Mouse (Mus musculus): ENCODE data around the gene Gm3250. TPM values are rescaled to one million over a fixed set of nuclear protein-coding genes. Genes with fewer than 3 reads are reported as not detected.

Gm3250 gene
- polyA plus RNA-seq (2014; fragmentation: Illumina TruSeq; extraction: RNeasy Lipid Tissue Mini Kit (QIAGEN cat#74804); ENCODE audit: low read depth, low replicate concordance): not detected

GRCm38 (mm10) chr10:77782442-77782841, at the start of gene Gm3250:
Gene Gm3250 (minus strand): TSS chr10:77782542.

GRCm38 (mm10) chr10:77826951-77827350, 44.6 kb upstream of the Gm3250 start, which contains the start of gene Krtap10-4:
Gene Krtap10-4 (minus strand): TSS chr10:77827095.

GRCm38 (mm10) chr10:77814382-77814781, 32.0 kb upstream of the Gm3250 start, which contains the start of gene Gm2696:
Gene Gm2696 (plus strand): TSS chr10:77814682.

GRCm38 (mm10) chr10:77811743-77812142, 29.4 kb upstream of the Gm3250 start, which contains the start of gene Gm9507:
Gene Gm9507 (minus strand): TSS chr10:77811843.

GRCm38 (mm10) chr10:77798921-77799508, 16.7 kb upstream of the Gm3250 start, which contains the start of gene Gm19668:
Gene Gm19668 (minus strand): TSS chr10:77799133.

GRCm38 (mm10) chr10:77794976-77795375, 12.6 kb upstream of the Gm3250 start, which contains the start of gene Gm9639:
Gene Gm9639 (minus strand): TSS chr10:77795076.

GRCm38 (mm10) chr10:77787876-77788275, 5.5 kb upstream of the Gm3250 start, which contains the start of gene Gm7137:
Gene Gm7137 (minus strand): TSS chr10:77788200.

GRCm38 (mm10) chr10:77776844-77777243, 5.5 kb downstream of the Gm3250 start, which contains the start of gene Gm7138:
Gene Gm7138 (minus strand): TSS chr10:77776944.

GRCm38 (mm10) chr10:77771225-77771624, 11.1 kb downstream of the Gm3250 start, which contains the start of gene Gm3238:
Gene Gm3238 (minus strand): TSS chr10:77771325.

GRCm38 (mm10) chr10:77759582-77759981, 22.8 kb downstream of the Gm3250 start, which contains the start of gene Gm3233:
Gene Gm3233 (minus strand): TSS chr10:77759682.

GRCm38 (mm10) chr10:77751254-77751653, 31.1 kb downstream of the Gm3250 start, which contains the start of gene Gm9736:
Gene Gm9736 (minus strand): TSS chr10:77751354.

GRCm38 (mm10) chr10:77741924-77742688, 40.2 kb downstream of the Gm3250 start, which contains the start of gene Gm18596:
Gene Gm18596 (minus strand): TSS chr10:77742638.

Other genes with a start within 250 kb of the Gm3250 start
- gene Pttg1ip, start 200.8 kb downstream of the Gm3250 start, polyA plus RNA-seq (2014; fragmentation: Illumina TruSeq; extraction: RNeasy Lipid Tissue Mini Kit (QIAGEN cat#74804); ENCODE audit: low read depth, low replicate concordance): 229 TPM
- 77.9 TPM for gene Sumo3, start 176.4 kb downstream of the Gm3250 start, polyA plus RNA-seq (2014; fragmentation: Illumina TruSeq; extraction: RNeasy Lipid Tissue Mini Kit (QIAGEN cat#74804); ENCODE audit: low read depth, low replicate concordance)
- not detected for gene Gm49325, start 176.3 kb downstream of the Gm3250 start, polyA plus RNA-seq (2014; fragmentation: Illumina TruSeq; extraction: RNeasy Lipid Tissue Mini Kit (QIAGEN cat#74804); ENCODE audit: low read depth, low replicate concordance)
- 6.5 TPM for gene Ube2g2, start 160.3 kb downstream of the Gm3250 start, polyA plus RNA-seq (2014; fragmentation: Illumina TruSeq; extraction: RNeasy Lipid Tissue Mini Kit (QIAGEN cat#74804); ENCODE audit: low read depth, low replicate concordance)
- gene Tspear, start 96.0 kb downstream of the Gm3250 start, polyA plus RNA-seq (2014; fragmentation: Illumina TruSeq; extraction: RNeasy Lipid Tissue Mini Kit (QIAGEN cat#74804); ENCODE audit: low read depth, low replicate concordance): not detected
- gene Gm19402, start 91.8 kb downstream of the Gm3250 start, polyA plus RNA-seq (2014; fragmentation: Illumina TruSeq; extraction: RNeasy Lipid Tissue Mini Kit (QIAGEN cat#74804); ENCODE audit: low read depth, low replicate concordance): not detected
- gene Gm9508, start 85.3 kb downstream of the Gm3250 start, polyA plus RNA-seq (2014; fragmentation: Illumina TruSeq; extraction: RNeasy Lipid Tissue Mini Kit (QIAGEN cat#74804); ENCODE audit: low read depth, low replicate concordance): not detected
- gene Gm10272, start 75.9 kb downstream of the Gm3250 start, polyA plus RNA-seq (2014; fragmentation: Illumina TruSeq; extraction: RNeasy Lipid Tissue Mini Kit (QIAGEN cat#74804); ENCODE audit: low read depth, low replicate concordance): not detected
- not detected for gene Gm10024, start 71.1 kb downstream of the Gm3250 start, polyA plus RNA-seq (2014; fragmentation: Illumina TruSeq; extraction: RNeasy Lipid Tissue Mini Kit (QIAGEN cat#74804); ENCODE audit: low read depth, low replicate concordance)
- gene Gm10142, start 66.7 kb downstream of the Gm3250 start, polyA plus RNA-seq (2014; fragmentation: Illumina TruSeq; extraction: RNeasy Lipid Tissue Mini Kit (QIAGEN cat#74804); ENCODE audit: low read depth, low replicate concordance): not detected
- gene Krtap12-1, start 61.9 kb downstream of the Gm3250 start, polyA plus RNA-seq (2014; fragmentation: Illumina TruSeq; extraction: RNeasy Lipid Tissue Mini Kit (QIAGEN cat#74804); ENCODE audit: low read depth, low replicate concordance): not detected
- not detected for gene Gm10100, start 56.1 kb downstream of the Gm3250 start, polyA plus RNA-seq (2014; fragmentation: Illumina TruSeq; extraction: RNeasy Lipid Tissue Mini Kit (QIAGEN cat#74804); ENCODE audit: low read depth, low replicate concordance)
- not detected for gene Gm18596, start 39.9 kb downstream of the Gm3250 start, polyA plus RNA-seq (2014; fragmentation: Illumina TruSeq; extraction: RNeasy Lipid Tissue Mini Kit (QIAGEN cat#74804); ENCODE audit: low read depth, low replicate concordance)
- not detected for gene Gm9736, start 31.2 kb downstream of the Gm3250 start, polyA plus RNA-seq (2014; fragmentation: Illumina TruSeq; extraction: RNeasy Lipid Tissue Mini Kit (QIAGEN cat#74804); ENCODE audit: low read depth, low replicate concordance)
- not detected for gene Gm3233, start 22.9 kb downstream of the Gm3250 start, polyA plus RNA-seq (2014; fragmentation: Illumina TruSeq; extraction: RNeasy Lipid Tissue Mini Kit (QIAGEN cat#74804); ENCODE audit: low read depth, low replicate concordance)
- not detected for gene Gm3238, start 11.2 kb downstream of the Gm3250 start, polyA plus RNA-seq (2014; fragmentation: Illumina TruSeq; extraction: RNeasy Lipid Tissue Mini Kit (QIAGEN cat#74804); ENCODE audit: low read depth, low replicate concordance)
- gene Gm7138, start 5.6 kb downstream of the Gm3250 start, polyA plus RNA-seq (2014; fragmentation: Illumina TruSeq; extraction: RNeasy Lipid Tissue Mini Kit (QIAGEN cat#74804); ENCODE audit: low read depth, low replicate concordance): not detected
- not detected for gene Gm7137, start 5.7 kb upstream of the Gm3250 start, polyA plus RNA-seq (2014; fragmentation: Illumina TruSeq; extraction: RNeasy Lipid Tissue Mini Kit (QIAGEN cat#74804); ENCODE audit: low read depth, low replicate concordance)
- not detected for gene Gm9639, start 12.5 kb upstream of the Gm3250 start, polyA plus RNA-seq (2014; fragmentation: Illumina TruSeq; extraction: RNeasy Lipid Tissue Mini Kit (QIAGEN cat#74804); ENCODE audit: low read depth, low replicate concordance)
- not detected for gene Gm19668, start 16.6 kb upstream of the Gm3250 start, polyA plus RNA-seq (2014; fragmentation: Illumina TruSeq; extraction: RNeasy Lipid Tissue Mini Kit (QIAGEN cat#74804); ENCODE audit: low read depth, low replicate concordance)
- gene Gm9507, start 29.3 kb upstream of the Gm3250 start, polyA plus RNA-seq (2014; fragmentation: Illumina TruSeq; extraction: RNeasy Lipid Tissue Mini Kit (QIAGEN cat#74804); ENCODE audit: low read depth, low replicate concordance): not detected
- not detected for gene Gm2696, start 32.1 kb upstream of the Gm3250 start, polyA plus RNA-seq (2014; fragmentation: Illumina TruSeq; extraction: RNeasy Lipid Tissue Mini Kit (QIAGEN cat#74804); ENCODE audit: low read depth, low replicate concordance)
- gene Krtap10-4, start 44.6 kb upstream of the Gm3250 start, polyA plus RNA-seq (2014; fragmentation: Illumina TruSeq; extraction: RNeasy Lipid Tissue Mini Kit (QIAGEN cat#74804); ENCODE audit: low read depth, low replicate concordance): not detected
- not detected for gene Krtap10-10, start 53.4 kb upstream of the Gm3250 start, polyA plus RNA-seq (2014; fragmentation: Illumina TruSeq; extraction: RNeasy Lipid Tissue Mini Kit (QIAGEN cat#74804); ENCODE audit: low read depth, low replicate concordance)
- not detected for gene Gm36176, start 64.3 kb upstream of the Gm3250 start, polyA plus RNA-seq (2014; fragmentation: Illumina TruSeq; extraction: RNeasy Lipid Tissue Mini Kit (QIAGEN cat#74804); ENCODE audit: low read depth, low replicate concordance)
- not detected for gene Gm10318, start 70.3 kb upstream of the Gm3250 start, polyA plus RNA-seq (2014; fragmentation: Illumina TruSeq; extraction: RNeasy Lipid Tissue Mini Kit (QIAGEN cat#74804); ENCODE audit: low read depth, low replicate concordance)
- not detected for gene Gm3285, start 79.4 kb upstream of the Gm3250 start, polyA plus RNA-seq (2014; fragmentation: Illumina TruSeq; extraction: RNeasy Lipid Tissue Mini Kit (QIAGEN cat#74804); ENCODE audit: low read depth, low replicate concordance)
- 2.5 TPM for gene Lrrc3, start 120.0 kb upstream of the Gm3250 start, polyA plus RNA-seq (2014; fragmentation: Illumina TruSeq; extraction: RNeasy Lipid Tissue Mini Kit (QIAGEN cat#74804); ENCODE audit: low read depth, low replicate concordance)
- gene Trpm2, start 188.0 kb upstream of the Gm3250 start, polyA plus RNA-seq (2014; fragmentation: Illumina TruSeq; extraction: RNeasy Lipid Tissue Mini Kit (QIAGEN cat#74804); ENCODE audit: low read depth, low replicate concordance): not detected
- gene 1810043G02Rik, start 196.0 kb upstream of the Gm3250 start, polyA plus RNA-seq (2014; fragmentation: Illumina TruSeq; extraction: RNeasy Lipid Tissue Mini Kit (QIAGEN cat#74804); ENCODE audit: low read depth, low replicate concordance): 2.7 TPM
- 1.4 TPM for gene Pfkl, start 227.5 kb upstream of the Gm3250 start, polyA plus RNA-seq (2014; fragmentation: Illumina TruSeq; extraction: RNeasy Lipid Tissue Mini Kit (QIAGEN cat#74804); ENCODE audit: low read depth, low replicate concordance)

Data from kidney, adult 10 weeks (tissue).